Mouse (Mus musculus) left cerebral cortex, adult 11 months (tissue): ENCODE data around the gene Agap1.

Source experiments
- DNase-seq: peaks from one replicate; pipeline ENCODE4 v3.0.0; 2022; ENCODE audit warnings: low spot score

Agap1 gene

DNA sequence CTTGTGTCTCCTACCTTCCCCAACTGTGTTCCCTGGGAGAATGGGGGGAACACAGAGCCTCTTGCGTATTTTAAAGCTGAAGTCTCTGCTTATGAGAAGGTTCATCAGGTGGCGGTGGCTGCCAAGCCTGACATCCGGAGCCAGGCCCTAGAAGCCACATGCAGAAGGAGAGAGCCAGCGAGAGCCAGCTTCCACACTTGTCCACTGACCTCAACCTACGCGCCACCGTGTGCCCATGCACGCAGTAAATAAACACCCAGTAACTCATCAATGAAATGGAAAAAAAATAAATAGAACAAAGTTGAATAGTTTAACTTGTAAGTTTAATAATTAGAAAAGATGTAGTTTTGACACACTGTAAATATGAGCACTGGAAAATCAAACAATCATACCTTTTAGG, 455.2 kb downstream of the Agap1 start:
- no peak for DNase-seq

DNA sequence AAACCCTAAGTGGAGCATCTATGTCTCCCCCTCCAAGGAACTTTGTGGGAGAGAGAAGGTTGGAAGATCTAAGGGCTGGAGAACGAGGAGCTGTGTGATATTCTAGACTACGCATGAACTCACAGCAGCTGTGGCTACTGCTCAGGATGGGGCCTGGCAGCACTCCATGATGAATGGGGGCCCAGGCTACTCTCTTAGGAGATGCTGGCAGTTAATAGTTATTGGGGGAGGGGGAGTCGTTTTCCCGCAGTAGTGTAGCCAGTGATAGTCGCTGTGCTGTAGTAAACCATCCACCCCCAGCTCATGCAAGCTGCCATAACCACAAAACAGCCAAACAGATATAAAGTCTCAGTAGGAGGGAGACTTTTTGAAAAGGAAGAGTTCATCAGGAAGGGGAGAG, 457.8 kb downstream of the Agap1 start:
- no peak for DNase-seq

DNA sequence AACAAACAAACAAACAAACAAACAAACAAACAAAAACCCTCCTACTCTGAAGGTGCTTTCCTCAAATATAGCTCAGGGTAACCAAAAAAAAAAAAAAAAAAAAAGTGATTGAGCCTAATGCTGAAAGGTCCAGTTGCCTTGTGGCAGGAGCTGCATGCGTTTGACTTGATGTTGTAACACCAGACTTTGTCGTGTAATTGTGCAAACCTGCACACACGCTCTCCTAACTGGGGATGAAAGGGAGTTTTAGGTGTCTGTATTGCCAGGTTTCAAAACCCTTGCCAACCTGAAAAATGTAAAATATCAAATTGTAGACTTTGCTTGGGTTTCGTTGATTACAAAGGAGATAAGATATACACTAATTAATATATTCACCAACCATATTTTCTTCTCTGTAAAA, 459.0 kb downstream of the Agap1 start:
- no peak for DNase-seq

DNA sequence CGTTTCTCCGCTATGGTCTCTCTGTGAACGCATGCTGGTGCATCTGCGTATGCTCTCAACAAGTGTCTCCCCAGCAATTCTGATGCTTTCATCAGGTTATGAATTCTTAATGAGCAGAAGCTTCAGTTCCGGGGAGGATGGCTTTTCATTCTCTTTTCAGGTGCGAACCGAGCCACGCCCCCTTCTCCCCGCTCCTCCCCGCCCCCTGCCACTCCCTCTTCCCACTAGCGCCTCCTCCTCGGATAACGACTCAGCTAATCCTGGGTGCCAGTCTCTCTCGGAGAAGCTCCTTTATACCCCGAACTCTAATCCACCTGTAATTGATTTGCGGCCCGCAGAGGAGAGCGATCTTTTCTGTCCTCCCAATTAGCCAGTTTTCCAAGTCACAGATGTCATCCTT, 463.5 kb downstream of the Agap1 start:
- DNase-seq: no peak

DNA sequence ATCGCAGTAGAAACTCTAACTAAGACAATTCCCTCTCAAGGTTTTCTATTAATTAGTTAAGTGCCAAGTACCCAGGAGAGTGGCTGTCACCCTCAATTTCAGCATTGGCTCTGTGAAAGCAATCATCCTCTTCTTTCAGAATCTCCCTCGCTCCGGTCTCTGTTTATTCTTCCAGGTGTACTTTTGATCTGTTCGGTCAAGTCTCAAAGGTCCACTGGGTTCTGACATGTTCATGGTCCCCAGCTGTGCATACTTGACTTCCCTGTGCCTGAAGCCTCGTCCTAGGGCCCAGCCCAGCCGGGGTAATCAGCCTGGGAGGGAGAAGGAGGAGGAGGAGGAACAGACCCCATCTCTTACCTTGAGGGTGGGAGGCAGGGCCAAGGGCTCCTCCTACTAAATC, 464.6 kb downstream of the Agap1 start:
- no peak for DNase-seq

DNA sequence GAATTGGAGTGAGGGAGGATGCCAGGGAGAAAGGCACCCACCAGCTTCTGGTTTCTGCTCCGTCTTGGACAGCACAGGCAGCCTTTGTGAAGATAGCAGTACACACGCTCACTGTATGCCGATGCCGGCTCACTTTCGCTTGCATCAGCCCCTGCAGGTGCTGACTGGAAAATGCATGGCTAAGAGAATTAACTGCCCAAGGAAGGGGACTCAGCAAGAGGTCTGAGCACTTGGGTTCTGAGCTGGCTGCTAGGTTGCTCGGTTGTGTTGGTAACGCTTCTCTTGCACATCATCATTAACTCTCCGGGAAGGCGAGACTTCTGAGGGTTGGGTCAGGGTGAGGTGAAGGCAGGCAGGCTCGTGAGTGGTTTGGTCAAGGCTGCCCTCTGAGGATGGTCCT, 467.2 kb downstream of the Agap1 start:
- DNase-seq: no peak

DNA sequence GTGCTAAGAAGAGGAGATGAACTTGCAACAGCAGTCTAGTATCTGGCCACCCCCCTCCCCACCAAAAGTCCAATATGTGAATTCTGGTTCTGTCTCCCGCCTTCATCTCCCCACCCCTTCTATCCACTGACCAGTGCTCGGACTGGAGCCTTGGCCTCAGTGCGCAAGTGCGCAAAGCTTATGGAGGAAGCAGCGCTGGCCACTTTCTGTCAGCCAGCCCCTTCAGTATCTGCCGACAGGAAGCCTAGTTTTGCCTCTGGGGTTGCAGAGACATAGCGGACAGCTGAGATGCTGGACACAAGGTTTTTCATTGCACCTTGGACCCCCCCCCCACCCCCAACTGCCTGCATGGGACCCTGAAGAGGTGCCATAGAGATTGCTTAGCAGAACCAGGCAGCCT, 467.7 kb downstream of the Agap1 start:
- no peak for DNase-seq

DNA sequence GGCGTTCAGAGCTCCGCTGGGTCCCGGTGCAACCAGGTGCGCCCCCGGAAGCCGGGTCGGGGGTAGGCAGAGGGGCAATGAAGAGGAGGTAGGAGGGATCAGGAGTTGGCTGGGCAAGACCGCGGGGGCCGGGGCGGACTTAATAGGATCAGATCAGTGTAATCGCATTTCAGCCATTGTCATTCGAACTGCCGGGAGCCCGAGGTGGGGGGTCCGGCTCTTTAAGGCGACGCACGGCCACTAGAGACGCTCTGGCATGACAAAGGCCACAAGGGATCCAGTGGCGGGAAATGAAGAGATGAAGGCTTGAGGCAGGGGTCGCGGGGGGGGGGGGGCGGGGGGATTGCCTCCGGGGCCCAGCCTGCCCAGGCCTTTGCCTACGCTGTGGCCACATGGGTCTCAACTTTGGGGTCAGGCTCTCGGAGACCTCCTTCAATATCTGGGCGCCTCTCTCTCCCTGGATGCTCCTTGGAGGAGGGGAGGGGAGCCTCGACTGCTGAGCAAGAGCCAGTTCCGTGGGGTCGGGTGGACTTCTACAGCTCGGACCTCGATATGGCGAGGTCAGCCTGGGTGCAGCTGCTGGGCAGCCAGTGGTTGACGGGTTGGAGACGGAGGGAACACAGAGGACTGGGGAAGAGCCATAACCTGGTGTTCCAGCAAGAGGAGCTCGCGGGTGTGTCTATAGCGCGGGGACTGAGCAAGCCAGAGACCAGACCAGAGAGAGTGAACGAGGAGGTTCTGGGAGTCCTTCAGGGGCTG, 468.5 kb downstream of the Agap1 start:
- no peak for DNase-seq

DNA sequence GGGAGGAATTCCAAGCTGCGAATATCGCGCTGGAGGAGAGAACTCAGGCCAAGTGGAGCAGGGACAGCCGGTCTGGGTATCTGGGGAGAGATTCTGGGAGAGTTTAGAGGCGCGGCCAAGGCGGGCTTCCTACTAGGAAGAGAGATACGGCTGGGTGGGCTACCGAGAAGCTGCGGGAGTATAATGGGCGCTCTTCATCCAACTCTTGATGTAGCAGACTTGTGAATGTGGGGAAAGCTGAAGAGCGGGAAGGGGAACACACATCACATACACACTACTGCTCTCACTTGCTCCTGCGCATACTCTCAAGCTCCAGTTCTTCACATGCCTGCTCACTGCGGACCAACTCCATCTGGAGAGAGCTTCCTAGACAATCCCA, 469.0 kb downstream of the Agap1 start:
- DNase-seq: no peak

DNA sequence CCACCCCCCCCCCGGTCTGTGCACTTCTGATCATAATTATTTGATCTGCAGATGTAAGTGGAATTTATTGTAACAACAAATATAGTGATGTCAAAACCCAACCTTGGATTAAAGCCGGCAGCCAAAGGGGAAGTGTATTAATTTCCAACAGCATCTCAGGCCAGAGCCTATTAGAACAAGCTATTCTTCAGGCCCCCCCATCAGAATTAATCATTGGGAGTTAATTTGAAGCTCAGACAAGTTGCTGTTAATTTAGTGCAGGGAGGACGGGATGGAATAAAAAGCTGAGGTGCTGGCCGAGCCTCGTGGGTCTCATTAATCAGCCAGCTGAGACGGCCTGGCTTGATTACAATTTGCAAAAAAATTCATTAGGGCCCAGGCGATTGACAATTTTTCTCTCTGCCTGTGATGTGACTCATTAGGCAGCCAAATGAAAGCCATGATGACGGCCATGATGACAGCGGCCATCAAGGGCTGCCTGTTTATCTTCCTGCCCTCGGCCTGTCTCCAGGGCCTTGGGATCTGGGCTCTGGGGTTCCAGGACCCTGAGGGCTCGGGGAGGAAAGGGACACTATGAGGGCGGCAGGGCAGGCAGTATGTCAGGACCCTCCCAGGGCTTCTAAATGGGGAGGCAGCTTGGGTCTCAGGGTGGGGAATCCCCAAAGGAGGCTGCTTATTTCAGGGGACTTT, 471.0 kb downstream of the Agap1 start:
- DNase-seq: no peak

DNA sequence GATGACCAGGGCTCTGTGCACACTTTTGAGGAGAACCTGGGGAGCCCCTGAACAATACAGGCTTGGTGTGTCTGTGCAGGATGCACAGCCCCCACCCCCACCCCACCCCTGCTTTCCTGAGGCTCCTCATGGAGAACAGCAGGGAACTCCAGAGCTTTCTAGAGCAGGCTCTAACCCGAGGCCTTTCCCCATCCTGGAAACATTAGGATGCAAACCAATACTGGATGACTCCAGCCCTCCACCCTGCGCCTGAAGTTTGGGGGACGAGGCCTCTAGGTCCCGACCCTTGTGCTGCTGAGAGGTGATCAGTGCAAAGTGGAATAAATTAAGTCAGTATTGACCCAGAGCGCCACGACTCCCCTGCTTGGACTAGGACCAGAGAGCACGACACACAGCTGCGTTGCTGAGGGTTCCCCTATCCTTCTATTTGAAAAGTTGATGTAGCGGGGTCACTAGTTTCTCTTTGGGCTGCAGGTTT, 472.0 kb downstream of the Agap1 start:
- no peak for DNase-seq

DNA sequence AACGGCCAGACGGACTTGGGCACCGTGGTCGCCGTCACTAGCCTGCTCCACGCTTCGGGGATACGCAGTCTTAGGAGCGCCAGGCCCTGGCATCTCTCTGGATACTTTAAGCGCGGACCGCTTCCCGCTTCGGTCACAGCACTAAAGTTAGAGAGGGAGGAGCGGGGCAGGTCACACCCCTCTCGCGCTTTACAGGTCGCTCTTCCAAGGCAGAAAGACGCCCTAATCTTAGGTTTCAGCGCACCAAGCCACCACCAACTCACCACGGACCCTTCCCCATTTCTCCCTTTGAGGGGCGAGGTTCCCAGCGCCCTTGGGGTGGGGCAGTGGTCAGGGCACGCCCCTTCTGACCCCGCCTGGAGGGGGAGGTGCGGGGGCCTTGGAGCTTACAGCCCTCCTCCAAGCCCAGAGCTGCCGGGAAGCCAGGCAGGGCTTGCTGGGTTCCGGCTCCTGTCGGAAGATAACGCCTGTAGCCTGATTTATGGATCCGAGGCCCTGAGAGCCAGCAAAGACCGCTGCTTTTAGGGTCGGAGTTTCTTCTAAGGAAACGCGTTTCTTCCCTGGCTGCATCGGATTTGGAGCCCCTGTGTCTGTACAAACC, 472.6 kb downstream of the Agap1 start:
- DNase-seq: no peak

DNA sequence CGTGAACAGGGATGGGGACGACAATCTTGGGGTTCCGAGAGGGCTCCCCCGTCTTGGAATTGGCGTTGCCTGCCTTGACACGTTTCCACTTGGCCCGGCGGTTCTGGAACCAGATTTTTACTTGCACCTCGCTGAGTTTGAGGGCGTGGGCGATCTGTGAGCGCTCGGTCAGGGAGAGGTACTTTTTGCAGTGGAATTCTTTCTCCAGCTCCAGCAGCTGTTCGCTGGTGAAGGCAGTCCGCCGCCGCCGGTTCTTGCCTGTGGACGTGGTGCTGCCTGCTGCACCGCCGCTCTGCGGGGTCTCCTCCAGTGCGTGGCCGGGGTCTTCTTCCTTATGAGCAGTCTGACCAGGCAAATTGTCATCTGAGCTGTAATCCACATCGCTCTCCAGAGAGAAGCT, 474.1 kb downstream of the Agap1 start:
- no peak for DNase-seq

DNA sequence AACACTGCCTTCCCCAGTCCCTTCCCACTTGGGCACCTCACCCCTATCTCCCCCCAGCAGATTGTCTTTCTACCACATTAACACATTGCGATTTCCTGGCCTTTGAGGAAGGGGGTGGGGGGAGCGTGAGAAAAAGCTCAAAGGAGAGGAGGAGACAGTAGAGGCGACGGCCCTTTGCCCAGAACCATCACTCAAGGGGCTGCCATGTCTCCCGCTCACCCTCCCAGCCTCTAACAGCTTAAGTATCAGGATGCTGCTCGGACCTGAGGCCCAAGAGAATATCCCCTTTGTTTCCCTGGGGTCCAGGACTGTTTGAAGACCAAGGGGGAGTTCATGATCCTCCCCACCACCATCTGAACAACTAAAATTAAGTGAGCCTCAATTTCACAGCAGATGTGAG, 474.6 kb downstream of the Agap1 start:
- DNase-seq: no peak

DNA sequence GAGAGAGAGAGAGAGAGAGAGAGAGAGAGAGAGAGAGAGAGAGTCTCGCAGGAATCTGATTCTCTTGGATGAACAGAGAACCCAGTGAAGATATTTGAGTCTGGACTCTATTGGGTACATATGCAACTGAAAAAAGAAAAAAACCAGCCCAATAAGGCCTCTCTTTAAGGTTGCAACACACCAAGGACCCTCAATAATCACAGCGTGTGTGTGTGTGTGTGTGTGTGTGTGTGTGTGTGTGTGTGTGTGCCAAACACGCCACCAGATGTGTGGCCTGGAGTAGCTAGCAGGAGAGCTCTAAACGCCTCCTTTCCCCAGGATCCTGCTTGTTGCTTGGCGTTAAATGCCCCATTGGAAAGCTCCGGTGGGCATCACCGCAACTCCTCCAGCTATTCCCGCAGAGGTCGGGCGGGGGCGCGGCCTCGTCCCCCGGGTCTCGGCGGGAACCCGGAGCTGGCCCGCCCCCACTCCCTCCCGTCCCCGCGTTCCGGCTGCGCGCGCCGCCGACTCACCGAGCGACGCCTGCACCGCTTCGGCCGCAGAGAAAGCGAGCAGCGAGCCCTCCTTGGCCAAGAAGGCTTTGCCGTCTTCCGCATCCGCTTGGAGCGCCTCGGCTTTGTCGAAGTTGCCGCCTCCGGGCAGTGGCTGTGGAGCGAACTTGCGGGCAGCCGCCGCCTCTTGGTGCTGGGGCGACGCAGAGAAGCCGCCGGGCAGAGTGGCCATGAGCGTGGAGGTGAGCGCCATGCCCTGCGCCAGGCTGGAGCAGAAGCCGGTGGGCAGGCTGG, 475.3 kb downstream of the Agap1 start:
- DNase-seq: no peak

DNA sequence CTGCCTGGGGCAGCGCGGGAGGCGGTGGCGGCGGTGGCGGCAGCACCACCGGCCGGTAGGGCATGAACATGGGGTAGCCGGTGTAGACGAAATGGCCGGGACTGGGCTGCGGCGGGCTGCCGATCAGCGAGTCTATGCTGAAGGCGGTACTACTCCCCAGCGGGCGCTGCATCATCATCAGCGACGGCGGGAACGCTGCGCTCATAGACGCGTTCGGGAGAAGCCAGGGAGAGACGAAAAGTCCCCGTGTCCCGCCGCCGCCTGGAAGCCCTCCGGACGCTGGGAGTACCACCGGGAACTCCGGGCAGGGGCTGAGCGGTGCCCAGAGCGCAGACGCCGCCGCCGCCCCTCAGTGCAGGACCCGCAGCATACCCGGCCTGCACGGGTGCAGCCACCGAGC, 475.9 kb downstream of the Agap1 start:
- DNase-seq: no peak

DNA sequence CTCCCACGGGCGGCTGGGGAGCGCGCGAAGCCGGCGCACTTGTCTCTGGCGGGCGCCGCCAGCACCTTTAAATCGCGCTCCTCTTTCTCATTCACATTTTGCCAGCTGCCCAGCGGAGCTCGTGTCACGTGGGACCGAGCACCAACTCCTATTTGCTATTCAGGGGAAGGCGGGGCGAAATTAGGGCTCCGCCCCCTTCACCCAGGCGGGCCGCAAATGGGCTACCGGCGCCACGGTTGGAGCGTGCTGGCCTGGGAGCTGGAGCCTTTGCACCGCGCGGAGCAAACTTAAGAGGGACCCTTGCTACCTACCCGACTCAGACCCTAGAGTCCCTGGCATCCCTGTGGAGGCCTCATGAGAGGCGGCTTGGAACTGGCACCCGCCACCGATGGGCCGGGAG, 476.5 kb downstream of the Agap1 start, which contains the start of gene Gbx2:
Gbx2 (minus strand) TSS at position 60 of the 400 bp plus-strand sequence.
- DNase-seq: no peak

DNA sequence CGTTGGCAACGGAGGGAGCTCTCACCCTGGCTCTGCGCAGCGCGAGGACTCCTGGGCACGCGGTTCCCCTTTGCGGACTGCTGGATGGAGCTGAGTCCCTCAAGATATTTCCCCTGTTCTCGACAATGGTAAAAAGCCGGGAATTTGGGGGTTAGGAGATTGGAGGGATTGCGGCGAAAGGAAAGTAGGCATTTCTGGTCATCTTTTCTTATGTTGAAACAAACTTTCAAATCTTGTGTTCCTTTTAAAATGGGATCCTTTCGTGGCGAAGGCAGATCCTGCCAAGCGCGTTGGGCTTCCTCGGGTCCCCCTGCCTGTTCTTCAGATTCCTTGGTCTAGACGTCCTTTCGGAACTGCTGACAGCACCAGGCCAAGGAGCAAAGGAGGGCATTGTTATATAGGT, 477.4 kb downstream of the Agap1 start:
- no peak for DNase-seq

DNA sequence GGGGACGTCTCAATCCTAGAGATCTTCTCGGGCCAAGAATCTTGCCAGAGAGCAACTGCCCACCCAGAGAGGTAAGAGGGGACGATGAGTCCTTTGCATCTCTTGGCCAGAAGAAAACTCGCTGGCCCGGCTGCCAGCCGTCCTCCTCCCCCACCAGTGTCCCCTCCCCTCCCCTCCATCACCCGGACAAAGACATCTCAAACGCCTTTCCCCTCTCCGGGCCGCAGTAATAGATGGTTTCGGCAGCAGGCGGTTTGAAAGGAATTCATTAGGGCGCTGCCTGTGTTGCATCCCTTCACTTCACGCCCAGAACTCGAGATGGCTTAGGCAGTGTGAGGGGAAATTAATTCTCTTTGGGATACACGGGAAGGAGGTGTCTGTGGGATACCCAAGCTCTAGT, 478.0 kb downstream of the Agap1 start:
- no peak for DNase-seq

DNA sequence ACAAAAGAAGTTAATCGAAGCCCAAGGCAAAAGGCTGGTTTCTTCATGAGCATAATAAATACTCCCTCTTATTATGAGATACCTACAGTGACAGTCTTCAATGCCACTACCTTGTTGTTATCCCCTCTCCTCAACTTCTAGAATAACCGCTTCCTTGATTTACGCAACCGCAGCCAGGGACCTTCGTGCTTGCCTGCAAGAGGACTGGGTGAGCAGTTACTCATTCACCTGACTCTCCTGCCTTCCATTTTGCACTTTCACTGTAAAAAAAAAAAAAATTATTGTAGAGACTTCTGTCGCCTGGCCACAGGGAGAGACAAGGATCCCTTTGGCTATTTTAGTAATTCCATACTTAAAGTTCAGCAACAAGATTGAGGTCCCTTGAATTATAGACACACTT, 478.4 kb downstream of the Agap1 start:
- no peak for DNase-seq

DNA sequence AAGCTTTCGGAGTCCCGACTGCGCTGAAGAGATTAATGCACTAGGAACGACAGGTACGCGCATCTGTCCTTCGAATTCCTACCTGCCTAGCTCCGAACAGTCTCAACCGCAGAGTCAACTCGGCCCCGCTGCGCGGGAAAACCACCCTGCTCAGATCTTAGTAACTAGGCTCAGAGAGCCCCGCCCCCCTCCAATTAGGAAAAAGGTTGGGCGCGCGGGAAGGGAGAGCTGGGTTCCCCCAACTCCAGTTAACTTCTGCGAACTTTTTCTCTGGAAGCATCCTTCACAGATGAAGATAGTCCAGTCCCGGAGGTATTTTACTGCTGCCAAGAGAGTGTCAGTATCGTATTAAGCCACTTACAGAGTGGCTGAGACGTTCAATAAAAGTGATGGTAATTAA, 479.2 kb downstream of the Agap1 start:
- no peak for DNase-seq
